Mouse (Mus musculus) left cerebral cortex, adult 11 months (tissue): Measurements from ENCODE around the gene Sema4a.

Experiments used
- DNase-seq: peaks from one replicate; pipeline ENCODE4 v3.0.0; 2022; ENCODE audit warnings: low spot score

Sema4a gene

DNA sequence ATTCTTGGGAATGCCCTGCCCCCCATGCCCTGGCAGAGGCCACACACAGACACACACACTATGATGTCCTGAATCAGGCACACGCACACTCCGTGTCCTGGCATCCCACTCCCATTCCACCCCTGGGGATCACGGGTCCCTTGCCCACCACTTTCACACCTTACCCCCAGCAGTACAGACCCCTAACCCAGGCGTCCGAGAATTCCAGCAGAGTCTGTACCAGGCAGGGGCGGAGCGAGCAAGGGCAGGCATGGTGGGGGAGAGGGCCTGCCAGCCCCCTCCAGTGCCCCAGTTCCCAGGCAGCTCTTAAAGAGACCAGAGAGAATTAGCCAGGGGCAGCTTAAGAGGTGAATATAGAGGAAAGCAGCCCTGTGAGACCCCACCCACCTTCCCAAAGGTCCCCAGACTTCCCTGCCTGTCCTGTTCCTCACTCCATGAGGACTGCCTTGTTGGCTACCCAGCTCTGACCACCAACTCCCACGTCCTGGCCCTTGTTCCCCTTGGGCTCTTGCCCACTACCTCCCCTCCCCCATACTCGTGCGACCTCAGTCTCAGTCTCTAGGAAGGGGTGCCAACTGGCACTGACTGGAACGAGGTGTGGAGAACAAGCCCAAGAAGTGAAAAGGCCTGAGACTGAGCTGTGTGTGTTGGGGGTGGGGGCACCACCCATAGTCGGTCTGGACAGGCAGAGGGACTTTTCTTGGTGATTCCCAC, at the start of gene Sema4a:
TSS of gene Sema4a (minus strand) at position 200 of the 714 bp plus-strand sequence.
- DNase-seq, result no peak

DNA sequence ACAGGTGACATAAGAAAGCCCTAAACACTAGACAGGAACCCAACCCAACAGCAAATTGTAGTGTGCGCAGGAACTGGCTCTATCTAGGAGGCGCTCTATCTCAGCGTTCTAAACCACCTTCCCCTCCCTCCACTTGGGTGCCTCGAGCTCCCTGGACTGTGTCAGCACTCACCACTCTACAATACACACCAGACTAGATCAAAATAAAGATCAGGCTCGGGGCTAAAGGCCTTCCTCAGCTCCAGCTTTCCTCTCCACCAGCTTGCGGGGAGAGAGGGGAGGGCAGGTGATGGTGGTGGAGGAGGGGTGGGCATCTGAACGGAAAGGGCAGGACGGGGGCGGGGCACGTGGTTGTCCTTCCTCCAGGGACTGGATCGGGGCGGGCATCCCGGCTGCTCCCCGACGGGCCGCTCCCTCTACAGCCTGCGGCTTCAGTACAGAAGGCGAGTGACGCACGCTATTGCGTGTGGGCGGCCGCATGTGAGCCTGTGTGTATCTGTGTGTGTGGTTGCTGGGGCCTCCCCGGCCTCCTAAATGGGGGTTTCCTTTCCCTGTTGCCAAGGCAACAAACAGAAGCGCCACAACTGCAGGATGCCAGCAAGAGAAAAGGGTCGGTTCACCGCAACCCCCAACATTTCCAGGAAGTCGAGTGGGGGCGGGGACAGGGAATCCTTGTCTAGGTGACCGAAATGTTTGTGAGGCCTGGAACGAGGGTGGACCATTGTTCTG, 48.9 kb upstream of the Sema4a start, which contains the start of gene Lmna:
TSS of gene Lmna (minus strand) at position 265 of the 729 bp plus-strand sequence.
- peak; percentile 85 for DNase-seq

- DNase-seq, result no peak
Measured at GRCm38 (mm10) chr3:88509250-88509649, 48.3 kb upstream of the Sema4a start.

- DNase-seq, result no peak
Measured at GRCm38 (mm10) chr3:88505765-88506164, 44.8 kb upstream of the Sema4a start.

GRCm38 (mm10) chr3:88505081-88505480, 44.1 kb upstream of the Sema4a start:
- no peak for DNase-seq

- DNase-seq, result no peak
Measured at GRCm38 (mm10) chr3:88503881-88504746, 43.1 kb upstream of the Sema4a start.

DNA sequence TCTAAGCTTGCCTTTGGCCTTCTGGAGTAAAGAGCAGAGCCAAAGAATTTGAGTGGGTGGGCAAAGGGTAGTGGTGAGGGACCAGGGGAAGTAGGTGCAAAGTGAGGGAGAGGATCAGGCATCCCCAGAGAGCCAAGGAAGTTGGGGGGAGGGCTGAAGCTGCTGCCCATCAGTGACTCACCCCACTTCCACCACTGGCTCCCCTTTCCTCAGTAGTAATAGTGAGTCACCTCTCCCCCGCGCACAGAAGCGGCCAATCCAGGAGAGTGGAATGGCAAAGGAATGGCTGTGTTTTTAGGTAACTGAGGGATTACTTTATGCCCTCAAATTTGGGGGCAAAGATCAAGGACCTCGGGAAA, 42.5 kb upstream of the Sema4a start:
- no peak for DNase-seq

DNA sequence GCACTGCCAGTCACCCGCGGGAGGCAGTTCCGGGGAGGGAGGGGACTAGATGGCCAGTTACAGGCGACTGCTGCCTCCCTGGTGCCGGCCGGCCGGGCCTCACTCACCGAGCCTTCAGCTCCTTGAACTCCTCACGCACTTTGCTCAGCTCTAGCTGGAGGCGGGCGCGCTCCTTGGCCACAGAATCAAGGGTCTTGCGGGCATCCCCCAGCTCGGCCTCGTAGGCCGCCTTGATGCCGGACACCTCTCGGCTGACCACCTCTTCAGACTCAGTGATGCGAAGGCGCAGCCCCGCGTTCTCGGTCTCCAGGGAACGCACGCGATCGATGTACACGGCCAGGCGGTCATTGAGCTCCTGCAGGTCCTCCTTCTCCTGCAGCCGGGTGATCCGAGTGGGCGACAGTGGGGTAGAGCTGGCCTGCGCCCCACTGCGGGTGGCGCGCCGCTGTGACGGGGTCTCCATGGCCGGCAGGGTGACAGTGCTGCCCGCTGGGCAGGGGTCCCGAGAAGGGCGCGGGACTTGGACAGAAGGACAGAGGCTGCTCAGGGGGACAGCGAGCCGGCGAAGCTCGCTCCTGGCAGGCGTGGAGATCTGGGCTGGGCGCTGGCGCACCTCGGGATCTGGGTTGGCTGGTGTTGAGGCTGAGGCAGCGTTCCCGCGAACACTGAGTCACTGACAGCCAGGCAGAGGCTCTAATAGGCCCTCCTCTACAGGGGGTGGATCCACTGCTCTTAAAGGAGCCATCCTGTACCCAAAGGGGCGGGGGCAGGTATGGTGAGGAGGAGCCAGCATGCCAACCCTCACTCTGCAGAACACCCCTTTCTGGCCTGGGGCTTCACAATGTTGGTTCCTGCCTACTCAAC, 41.9 kb upstream of the Sema4a start:
- peak; percentile 86 for DNase-seq

GRCm38 (mm10) chr3:88502031-88502571, 41.1 kb upstream of the Sema4a start:
- no peak for DNase-seq

- no peak for DNase-seq
Measured at GRCm38 (mm10) chr3:88501366-88502030, 40.5 kb upstream of the Sema4a start.

DNA sequence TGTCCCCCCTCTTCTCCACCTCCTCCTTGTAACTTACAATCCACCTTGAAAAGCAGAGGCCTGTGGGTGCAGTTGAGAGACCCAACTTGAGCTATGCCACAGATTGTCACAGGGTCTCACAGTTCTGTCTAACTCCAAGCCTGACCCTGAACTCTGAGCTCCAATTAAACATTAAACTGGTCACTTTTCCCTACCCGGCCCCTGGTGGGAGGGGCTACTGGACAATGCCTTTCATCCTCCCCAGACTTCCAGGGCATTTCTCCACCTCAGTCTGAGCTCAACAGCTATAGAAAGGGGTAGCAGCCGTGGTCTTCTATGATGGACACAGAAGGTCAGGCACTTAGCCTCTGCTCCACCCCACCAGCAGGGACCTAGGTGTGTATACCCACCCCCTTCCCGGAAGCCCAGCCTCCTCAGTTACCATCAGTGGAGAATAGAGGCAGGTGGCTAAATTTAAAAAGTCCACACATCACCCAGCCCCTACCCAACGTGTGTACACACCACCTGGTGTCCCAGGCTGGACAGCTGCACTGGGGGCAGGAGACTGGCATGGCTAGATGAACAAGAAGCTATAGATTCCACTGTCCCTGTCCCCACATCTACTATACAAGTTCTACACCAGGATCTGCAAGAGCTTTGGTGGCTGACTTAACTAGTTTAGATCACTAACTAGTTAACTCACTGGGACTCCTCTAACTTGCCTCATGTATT, 39.8 kb upstream of the Sema4a start:
- no peak for DNase-seq

DNA sequence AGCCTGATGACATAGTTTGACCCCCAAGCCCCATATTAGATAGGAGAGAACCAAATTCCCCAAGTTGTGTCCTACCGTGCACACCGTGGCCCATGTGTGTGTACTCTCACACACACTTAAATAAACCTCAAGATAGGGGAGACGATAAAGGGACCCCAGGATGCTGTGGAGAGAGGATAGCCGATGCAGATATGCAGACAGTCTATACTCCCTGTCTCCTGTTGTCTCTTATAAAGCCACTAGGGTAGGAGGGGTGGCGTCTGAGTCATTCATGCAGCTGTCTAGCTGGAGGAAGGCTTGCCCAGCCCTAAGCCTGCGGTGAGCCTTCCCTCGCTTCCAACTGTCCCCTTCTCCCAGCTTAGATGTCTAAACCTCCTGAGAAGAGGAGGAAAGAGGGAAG, 39.1 kb upstream of the Sema4a start:
- DNase-seq, result no peak

DNA sequence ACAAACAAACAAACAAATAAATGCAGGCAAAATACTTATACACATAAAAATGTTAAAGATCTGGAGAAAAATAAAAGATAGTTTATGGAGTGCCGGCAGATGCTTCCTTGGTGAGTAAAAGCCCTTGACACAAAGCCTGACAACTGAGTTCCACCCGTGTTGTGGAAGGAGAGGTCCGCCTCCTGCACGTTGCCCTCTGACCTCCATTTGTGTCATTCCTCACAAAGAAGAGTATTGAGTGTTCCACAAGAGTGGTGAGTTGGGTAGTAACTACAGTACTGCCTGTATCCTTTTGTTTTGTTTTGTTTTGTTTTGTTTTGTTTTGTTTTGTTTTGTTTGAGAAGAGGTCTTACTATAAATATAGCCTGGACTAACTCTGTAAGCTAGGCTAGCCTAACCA, 38.6 kb upstream of the Sema4a start:
- DNase-seq, result no peak

DNA sequence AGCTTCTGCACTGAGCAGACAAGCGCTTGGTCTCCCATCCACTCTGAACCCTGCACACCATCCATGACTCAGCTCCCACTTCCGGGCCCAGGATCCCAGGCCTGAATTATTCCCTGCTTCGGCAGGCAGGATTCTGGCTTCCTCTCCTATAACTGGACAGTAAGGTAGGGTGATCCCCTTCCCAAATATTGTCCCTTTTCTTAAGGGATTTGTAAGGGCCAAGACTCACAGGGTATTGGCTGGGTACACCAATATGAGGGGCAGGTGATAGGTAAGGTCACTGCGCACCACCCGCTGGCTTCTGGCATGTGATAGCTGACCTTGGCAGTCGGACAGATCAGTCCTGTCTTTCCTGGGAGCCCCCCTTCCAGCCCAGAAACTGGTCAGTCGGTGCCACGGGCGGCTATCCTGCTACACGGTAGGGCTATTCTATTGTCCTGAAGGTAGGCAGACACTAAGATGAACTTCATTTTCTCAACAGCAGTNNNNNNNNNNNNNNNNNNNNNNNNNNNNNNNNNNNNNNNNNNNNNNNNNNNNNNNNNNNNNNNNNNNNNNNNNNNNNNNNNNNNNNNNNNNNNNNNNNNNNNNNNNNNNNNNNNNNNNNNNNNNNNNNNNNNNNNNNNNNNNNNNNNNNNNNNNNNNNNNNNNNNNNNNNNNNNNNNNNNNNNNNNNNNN, 34.9 kb upstream of the Sema4a start:
- DNase-seq, result no peak

GRCm38 (mm10) chr3:88494836-88495628, 34.0 kb upstream of the Sema4a start:
- DNase-seq, result no peak

DNA sequence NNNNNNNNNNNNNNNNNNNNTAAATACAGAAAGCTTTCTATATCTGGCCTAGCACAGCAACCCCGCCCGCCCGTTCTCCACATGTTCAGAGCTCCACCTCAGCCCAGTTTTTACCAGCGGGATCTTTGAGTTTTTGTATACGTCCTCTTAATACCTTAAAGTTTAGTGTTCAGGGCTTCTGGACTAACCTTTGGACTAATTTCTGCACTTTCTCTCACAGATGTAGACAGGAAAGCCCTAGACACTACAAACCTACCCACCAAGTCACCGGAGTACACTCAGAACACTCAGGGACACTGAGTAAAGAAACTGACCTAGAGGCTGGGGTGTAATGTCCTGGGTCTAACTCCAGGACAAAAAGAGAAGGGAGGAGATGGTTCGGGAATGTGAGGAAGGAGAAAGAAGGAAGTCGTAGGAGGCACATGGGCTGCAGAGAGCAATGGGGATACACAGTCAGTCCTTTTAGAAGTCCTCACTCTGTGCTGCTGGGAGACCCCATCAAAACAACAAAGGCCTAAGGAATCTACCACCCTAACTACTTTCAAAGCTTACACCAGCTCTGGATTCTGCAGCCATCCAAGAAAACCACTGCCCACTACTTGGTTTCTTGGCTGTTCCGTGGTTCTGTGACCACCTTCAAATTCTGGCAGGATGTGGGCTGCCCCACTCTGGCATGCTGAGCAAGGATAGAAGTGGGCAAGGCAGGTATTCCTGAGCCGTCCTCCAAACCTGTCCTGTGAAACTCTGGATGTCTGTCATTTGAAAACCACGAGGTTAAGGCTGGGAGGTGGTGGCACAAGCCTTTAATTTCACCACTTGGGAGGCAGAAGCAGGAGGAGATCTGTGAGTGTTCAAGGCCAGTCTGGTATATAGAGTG, 33.0 kb upstream of the Sema4a start:
- DNase-seq, result no peak

- no peak for DNase-seq
Measured at GRCm38 (mm10) chr3:88487396-88487795, 26.4 kb upstream of the Sema4a start.

- no peak for DNase-seq
Measured at GRCm38 (mm10) chr3:88486887-88487286, 25.9 kb upstream of the Sema4a start.
